In genomic region chr6:5379048-5379447, GRCm38 (mm10) we compare ENCODE assay signal across 15 mouse cellular contexts. TPM values are rescaled to one million over a fixed set of nuclear protein-coding genes. Genes with fewer than 3 reads are reported as not detected.
DNase-seq lines count a peak whose midpoint lies in the region; ATAC-seq and TF ChIP-seq lines count a peak whose summit lies in the region.
"Had no signal": no experiment of that assay in that cellular context is flagged by ENCODE, and none has a peak within 500 bp of the region (broad histone marks: within the 10 kb centered on the region; RNA-seq: fewer than 3 reads in every experiment).

No protein-coding gene starts in this region.

- peaks cover 16% of the 10 kb centered on the region for H3K4me1 ChIP-seq in megakaryocyte, embryonic 14.5 days
- H3K4me1 ChIP-seq in limb, embryonic 14.5 days (ENCODE audit: control insufficient read depth, insufficient read depth, low read length): peaks cover 28% of the 10 kb centered on the region

- peak; percentile 42 for DNase-seq in limb, embryonic 14.5 days (ENCODE audit: low spot score)
- DNase-seq in splenic B cell, adult 2 months (ENCODE audit: low read depth, low spot score): peak; percentile 23
- DNase-seq in thymus, postnatal 0 days (ENCODE audit: low spot score): no peak
- no peak for DNase-seq in layer of hippocampus, postnatal 14 days (ENCODE audit: low spot score in 2 of 2)
- DNase-seq: cerebellum, adult 9-10 months; gastrocnemius, postnatal 36 days; heart, postnatal 10 days; thymus, adult 18-20 months had no signal

- peaks cover 4% of the 10 kb centered on the region for H3K27me3 ChIP-seq in megakaryocyte, embryonic 14.5 days (replicated peaks)
- no peaks in the 10 kb centered on the region for H3K27me3 ChIP-seq in limb, embryonic 14.5 days (ENCODE audit: control insufficient read depth, insufficient read depth, low read length)
- H3K27me3 ChIP-seq in splenic B cell, adult 2 months (ENCODE audit: control insufficient read depth, insufficient read depth, low read length, poor library complexity, severe bottlenecking): no peaks in the 10 kb centered on the region

- 51% methylated on average over 3 of the region's 3 CpGs for WGBS in limb, embryonic 14.5 days

- H3K27ac ChIP-seq in limb, embryonic 14.5 days (replicated peaks; ENCODE audit: low read depth, low read length): peak overlapping the region; percentile 45; the same call in 1 of the 2 replicates
- H3K27ac ChIP-seq: kidney, postnatal 0 days; left cerebral cortex, adult 2 months had no signal

- no peak for ATAC-seq in megakaryocyte, adult 5-6 weeks (ENCODE audit: poor library complexity, severe bottlenecking)
- ATAC-seq in granulocyte monocyte progenitor cell, adult 5-6 weeks (replicated peaks; ENCODE audit: poor library complexity, severe bottlenecking): 0 out of 2 replicates have a peak, but pooled peaks have one; percentile 33
- no peak for ATAC-seq in limb, embryonic 14.5 days (ENCODE audit: low FRiP score, low read depth)
- no peak for ATAC-seq in megakaryocyte progenitor cell, adult 5-6 weeks (replicated peaks; ENCODE audit: poor library complexity)

- no peak overlapping the region for H3K9ac ChIP-seq in limb, embryonic 14.5 days (ENCODE audit: low read depth, low read length, severe bottlenecking)

- H3K4me2 ChIP-seq in limb, embryonic 14.5 days (replicated peaks; ENCODE audit: low read depth, low read length, severe bottlenecking): peak overlapping the region; percentile 47

- H3K9me3 ChIP-seq in megakaryocyte, embryonic 14.5 days: no peaks in the 10 kb centered on the region
- H3K9me3 ChIP-seq in limb, embryonic 14.5 days (ENCODE audit: control insufficient read depth, low read length): no peaks in the 10 kb centered on the region

- peak overlapping the region; percentile 65 for H3K4me3 ChIP-seq in megakaryocyte, embryonic 14.5 days (replicated peaks)
- H3K4me3 ChIP-seq in limb, embryonic 14.5 days (replicated peaks; ENCODE audit: low read length): no peak overlapping the region; the same call in 1 of the 2 replicates
- H3K4me3 ChIP-seq: erythroblast, embryonic 14.5 days; left cerebral cortex, adult 2 months had no signal

- no peaks in the 10 kb centered on the region for H3K36me3 ChIP-seq in megakaryocyte, embryonic 14.5 days (replicated peaks; ENCODE audit: low read length)
- no peaks in the 10 kb centered on the region for H3K36me3 ChIP-seq in limb, embryonic 14.5 days (ENCODE audit: control insufficient read depth, insufficient read depth, low read length)
- no peaks in the 10 kb centered on the region for H3K36me3 ChIP-seq in splenic B cell, adult 2 months (ENCODE audit: control insufficient read depth, insufficient read depth, low read length, poor library complexity, severe bottlenecking)

- TF ChIP-seq POLR2A in limb, embryonic 14.5 days (IDR thresholded peaks at IDR 0.05; ENCODE audit: borderline replicate concordance, extremely low read depth, insufficient read depth, insufficient read length): no peak

RNA-seq across cellular contexts. Expression of gene Asb4, which starts 4.1 kb away (rescaled TPM):
- polyA plus RNA-seq in megakaryocyte, embryonic 14.5 days (2012; ENCODE audit: insufficient read depth, low replicate concordance): not detected in 2 replicates
- not detected in 2 replicates for total RNA-seq in megakaryocyte, adult 5-6 weeks (2015)
- 0.04 TPM in 1 of 2 replicates, not detected in the other for total RNA-seq in megakaryocyte, adult 5-6 weeks (2017)
- total RNA-seq in granulocyte monocyte progenitor cell, adult 5-6 weeks (2014; fragmentation: Nextera tagmentation): not detected in 2 replicates
- not detected in 2 replicates for total RNA-seq in granulocyte monocyte progenitor cell, adult 5-6 weeks (2017)
- polyA plus RNA-seq in limb, embryonic 14.5 days (2012; rRNA removed): 43.9 and 49.5 TPM in 2 replicates
- 29.4 and 31.4 TPM in 2 replicates for polyA plus RNA-seq in limb, embryonic 14.5 days (2014; fragmentation: Nextera tagmentation; extraction: Ambion mirVana)
- total RNA-seq in megakaryocyte progenitor cell, adult 5-6 weeks (2015): 0.07 TPM in 1 of 2 replicates, not detected in the other
- total RNA-seq in megakaryocyte progenitor cell, adult 5-6 weeks (2017): 0.14 TPM in 1 of 2 replicates, not detected in the other
- 1.2 and 1.5 TPM in 2 replicates for polyA plus RNA-seq in thymus, postnatal 0 days (2015; fragmentation: Nextera tagmentation; extraction: Ambion mirVana)
- under 1 TPM; 0.41 to 0.86 TPM for total RNA-seq in layer of hippocampus, postnatal 14 days (2021)
- polyA plus RNA-seq: erythroblast, embryonic 14.5 days had no signal

Comparison
In these comparisons a context has a peak if more than half of its experiments do, and no peak if none do; other contexts are left out.
1. DNase-seq: peak in limb, embryonic 14.5 days (single experiment) and splenic B cell, adult 2 months (single experiment); none in thymus, postnatal 0 days (single experiment) and layer of hippocampus, postnatal 14 days (0 of 2).